In the genomic region with DNA sequence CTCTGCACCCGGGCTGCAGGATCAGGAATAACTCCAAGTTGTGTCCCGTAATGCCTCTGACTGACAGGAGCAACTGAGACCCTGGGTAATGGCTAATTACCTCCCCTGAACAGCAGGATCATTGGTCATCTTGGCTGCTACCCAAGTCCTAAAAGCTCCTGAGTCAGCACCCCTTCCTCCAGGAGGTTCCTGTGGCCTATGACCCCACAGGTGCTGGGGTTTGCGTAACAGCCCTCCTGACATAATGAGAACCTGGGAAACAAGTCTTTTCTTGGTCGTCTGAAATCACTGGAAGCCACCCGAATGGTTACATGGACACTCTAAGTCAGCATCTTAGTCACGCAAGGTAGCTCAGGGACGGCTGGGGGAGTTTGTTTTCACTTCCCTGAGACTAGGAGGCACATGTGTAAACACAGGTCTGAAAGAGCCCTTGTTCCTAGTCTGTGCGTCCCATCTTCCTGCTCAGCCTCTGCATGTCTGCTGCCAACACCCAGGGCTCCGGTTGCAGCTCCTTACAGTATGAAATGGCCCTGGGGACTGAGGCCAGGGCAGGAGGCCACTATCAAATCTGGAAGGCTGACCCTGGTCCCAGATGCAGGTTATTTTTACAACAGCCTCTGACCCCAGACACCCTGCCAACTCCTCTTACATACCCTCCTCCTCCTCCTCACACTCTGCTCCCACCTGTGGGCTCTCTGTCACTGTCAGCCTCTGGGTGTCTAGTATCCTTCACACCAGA, we compare ENCODE assay signal across 8 mouse cellular contexts.
DNase-seq lines count a peak whose midpoint lies in the region; ATAC-seq and TF ChIP-seq lines count a peak whose summit lies in the region.

No protein-coding gene starts in this region.

- H3K4me2 ChIP-seq in liver, embryonic 13.5 days: 0 out of 2 replicates have a peak overlapping the region, but pooled peaks have one; percentile 4
- H3K4me2 ChIP-seq in kidney, postnatal 0 days (ENCODE audit: low read length): no peak overlapping the region
- H3K4me2 ChIP-seq in forebrain, embryonic 11.5 days (ENCODE audit: low read depth, low read length, severe bottlenecking): no peak overlapping the region

- no peak for TF ChIP-seq CTCF in kidney, postnatal 0 days (IDR thresholded peaks at IDR 0.05; ENCODE audit: low read depth)
- no peak; the same call in 1 of the 2 replicates for TF ChIP-seq CTCF in small intestine, adult 2 months (IDR thresholded peaks at IDR 0.05; ENCODE audit: extremely low read depth, insufficient read length, insufficient replicate concordance, low read depth, low read length)

- DNase-seq in liver, embryonic 13.5 days: no peak
- no peak for DNase-seq in liver
- peak; percentile 71 for DNase-seq in fat pad, adult 2 months (ENCODE audit: extremely low read depth, low read depth, low spot score)
- DNase-seq in kidney, postnatal 0 days (ENCODE audit: low spot score): peak; percentile 80
- DNase-seq in natural killer cell, adult 2 months (ENCODE audit: low spot score in 2 of 2): no peak
- DNase-seq in forebrain, embryonic 11.5 days (ENCODE audit: low spot score): no peak
- no peak for DNase-seq in right cerebral cortex, postnatal 25 days

- H3K27ac ChIP-seq in liver, embryonic 13.5 days: peak overlapping the region; percentile 64
- peak overlapping the region; percentile 51 for H3K27ac ChIP-seq in kidney, postnatal 0 days
- H3K27ac ChIP-seq in small intestine, adult 2 months (ENCODE audit: insufficient read depth, low read depth, low read length): peak overlapping the region; percentile 71
- H3K27ac ChIP-seq in forebrain, embryonic 11.5 days (ENCODE audit: low read depth, low read length): no peak overlapping the region

- peaks cover 14% of the 10 kb centered on the region; the same call in 1 of the 2 replicates for H3K4me1 ChIP-seq in liver, embryonic 13.5 days (replicated peaks)
- H3K4me1 ChIP-seq in kidney, postnatal 0 days (replicated peaks; ENCODE audit: insufficient read depth, low read length): peaks cover 17% of the 10 kb centered on the region
- H3K4me1 ChIP-seq in small intestine, adult 2 months (ENCODE audit: control insufficient read depth, insufficient read depth, insufficient read length, low read length): peaks cover 15% of the 10 kb centered on the region; the same call in 1 of the 2 replicates
- no peaks in the 10 kb centered on the region for H3K4me1 ChIP-seq in forebrain, embryonic 11.5 days (replicated peaks; ENCODE audit: control insufficient read depth, insufficient read depth, low read length)

- WGBS in liver, embryonic 13.5 days (ENCODE audit: insufficient replicate concordance): 59% methylated on average over 9 of the region's 9 CpGs
- WGBS in kidney, postnatal 0 days: 12% methylated on average over 9 of the region's 9 CpGs
- WGBS in small intestine, adult 2 months: 19% methylated on average over 9 of the region's 9 CpGs
- WGBS in forebrain, embryonic 11.5 days: 70% methylated on average over 9 of the region's 9 CpGs

- no peaks in the 10 kb centered on the region for H3K9me3 ChIP-seq in liver, embryonic 13.5 days (replicated peaks)
- no peaks in the 10 kb centered on the region for H3K9me3 ChIP-seq in kidney, postnatal 0 days (replicated peaks; ENCODE audit: low read length)
- H3K9me3 ChIP-seq in forebrain, embryonic 11.5 days (ENCODE audit: control insufficient read depth, low read length): no peaks in the 10 kb centered on the region

- no peak for TF ChIP-seq POLR2A in small intestine, adult 2 months (IDR thresholded peaks at IDR 0.05; ENCODE audit: low read depth, low read length)

- no peak overlapping the region for H3K4me3 ChIP-seq in liver, embryonic 13.5 days (replicated peaks)
- no peak overlapping the region for H3K4me3 ChIP-seq in kidney, postnatal 0 days (replicated peaks; ENCODE audit: low read depth, low read length)
- H3K4me3 ChIP-seq in small intestine, adult 2 months (ENCODE audit: low read depth, low read length): no peak overlapping the region
- no peak overlapping the region for H3K4me3 ChIP-seq in forebrain, embryonic 11.5 days (ENCODE audit: low read depth, low read length)

- ATAC-seq in liver, embryonic 13.5 days (ENCODE audit: low read depth): peak; percentile 35; the same call in 1 of the 2 replicates
- ATAC-seq in kidney, postnatal 0 days (replicated peaks; ENCODE audit: low FRiP score, low read depth): peak; percentile 78
- no peak for ATAC-seq in forebrain, embryonic 11.5 days (replicated peaks; ENCODE audit: low FRiP score)

- no peak overlapping the region for H3K9ac ChIP-seq in liver, embryonic 13.5 days
- H3K9ac ChIP-seq in kidney, postnatal 0 days (ENCODE audit: low read depth, low read length): no peak overlapping the region
- no peak overlapping the region for H3K9ac ChIP-seq in forebrain, embryonic 11.5 days (ENCODE audit: low read length)

- H3K36me3 ChIP-seq in liver, embryonic 13.5 days: no peaks in the 10 kb centered on the region
- H3K36me3 ChIP-seq in kidney, postnatal 0 days (ENCODE audit: insufficient read depth, low read length): no peaks in the 10 kb centered on the region
- no peaks in the 10 kb centered on the region for H3K36me3 ChIP-seq in small intestine, adult 2 months (ENCODE audit: control insufficient read depth, insufficient read depth, low read length)
- H3K36me3 ChIP-seq in forebrain, embryonic 11.5 days (ENCODE audit: control insufficient read depth, insufficient read depth, low read length): no peaks in the 10 kb centered on the region

- H3K27me3 ChIP-seq in liver, embryonic 13.5 days: no peaks in the 10 kb centered on the region
- no peaks in the 10 kb centered on the region for H3K27me3 ChIP-seq in kidney, postnatal 0 days (ENCODE audit: insufficient read depth, low read length)
- H3K27me3 ChIP-seq in small intestine, adult 2 months (ENCODE audit: control insufficient read depth, insufficient read depth, low read length): no peaks in the 10 kb centered on the region
- H3K27me3 ChIP-seq in forebrain, embryonic 11.5 days (ENCODE audit: control insufficient read depth, insufficient read depth, low read length): no peaks in the 10 kb centered on the region

Comparison
In these comparisons a context has a peak if more than half of its experiments do, and no peak if none do; other contexts are left out.
1. DNase-seq: peak in fat pad, adult 2 months (single experiment) and kidney, postnatal 0 days (single experiment); none in liver, embryonic 13.5 days (single experiment), liver (single experiment), natural killer cell, adult 2 months (0 of 2), forebrain, embryonic 11.5 days (single experiment) and right cerebral cortex, postnatal 25 days (single experiment).